Mouse (Mus musculus): ENCODE data around the gene CK137956. TPM values are rescaled to one million over a fixed set of nuclear protein-coding genes. Genes with fewer than 3 reads are reported as not detected.

The CK137956 gene
- polyA plus RNA-seq, 1 experiment = not detected

- H3K4me2 ChIP-seq (ENCODE audit: low read depth) = no peak overlapping the region
- no peak overlapping the region for H3ac ChIP-seq (ENCODE audit: control insufficient read depth, insufficient read length)
- H3K27me3 ChIP-seq (ENCODE audit: control insufficient read depth, insufficient read depth, insufficient read length) = no peaks in the 10 kb centered on the region
- H3K36me3 ChIP-seq (ENCODE audit: control insufficient read depth, insufficient read depth) = no peaks in the 10 kb centered on the region
- TF ChIP-seq TCF12 (IDR thresholded peaks at IDR 0.05; ENCODE audit: insufficient read depth, poor library complexity, severe bottlenecking) = no peak
- H3K4me3 ChIP-seq = no peak overlapping the region
- no peaks in the 10 kb centered on the region for H3K79me2 ChIP-seq (ENCODE audit: control insufficient read depth, insufficient read depth)
Observed at GRCm38 (mm10) chr4:127903954-127904353, 66.8 kb downstream of the CK137956 start.

- Histone ChIP-seq H3K4me2 (ENCODE audit: low read depth) (no peak overlapping the region), H3K79me2 (ENCODE audit: control insufficient read depth, insufficient read depth) (no peaks in the 10 kb centered on the region), H3K27me3 (ENCODE audit: control insufficient read depth, insufficient read depth, insufficient read length) (no peaks in the 10 kb centered on the region), H3ac (ENCODE audit: control insufficient read depth, insufficient read length) (no peak overlapping the region), H3K36me3 (ENCODE audit: control insufficient read depth, insufficient read depth) (no peaks in the 10 kb centered on the region), H3K4me3 (no peak overlapping the region)
- TF ChIP-seq SRF (IDR thresholded peaks at IDR 0.05; ENCODE audit: control insufficient read depth, insufficient read length, low read depth) = no peak
- TF ChIP-seq E2F4 (IDR thresholded peaks at IDR 0.05; ENCODE audit: insufficient read depth) = no peak
- no peak for TF ChIP-seq TCF12 (IDR thresholded peaks at IDR 0.05; ENCODE audit: insufficient read depth, poor library complexity, severe bottlenecking)
- TF ChIP-seq POLR2A (IDR thresholded peaks at IDR 0.05; ENCODE audit: insufficient read length, low read depth) = no peak
- TF ChIP-seq CEBPB (IDR thresholded peaks at IDR 0.05; ENCODE audit: insufficient read depth, poor library complexity, severe bottlenecking) = no peak
- no peak for TF ChIP-seq REST (IDR thresholded peaks at IDR 0.05; ENCODE audit: insufficient read depth, insufficient read length)
- no peak for TF ChIP-seq MYOD1 (IDR thresholded peaks at IDR 0.05; ENCODE audit: control insufficient read depth in 1 of 3, insufficient read length in 2 of 3, low read depth in 2 of 3)
- TF ChIP-seq MYOG (IDR thresholded peaks at IDR 0.05; ENCODE audit: control insufficient read depth in 1 of 3, insufficient read depth in 1 of 3, insufficient read length in 2 of 3, low read depth in 2 of 3) = no peak
- no peak for TF ChIP-seq POLR2AphosphoS2 (IDR thresholded peaks at IDR 0.05; ENCODE audit: insufficient read length, low read depth)
- TF ChIP-seq TCF3 (IDR thresholded peaks at IDR 0.05; ENCODE audit: insufficient read length, low read depth) = no peak
- TF ChIP-seq MAX (IDR thresholded peaks at IDR 0.05; ENCODE audit: low read depth) = no peak
- TF ChIP-seq USF1 (IDR thresholded peaks at IDR 0.05; ENCODE audit: low read depth) = no peak
Observed at GRCm38 (mm10) chr4:127900893-127901456, 69.8 kb downstream of the CK137956 start.

- H3K4me2 ChIP-seq (ENCODE audit: low read depth) = no peak overlapping the region
- TF ChIP-seq SRF (IDR thresholded peaks at IDR 0.05; ENCODE audit: control insufficient read depth, insufficient read length, low read depth) (no peak), CEBPB (IDR thresholded peaks at IDR 0.05; ENCODE audit: insufficient read depth, poor library complexity, severe bottlenecking) (no peak), POLR2AphosphoS2 (IDR thresholded peaks at IDR 0.05; ENCODE audit: insufficient read length, low read depth) (no peak), REST (IDR thresholded peaks at IDR 0.05; ENCODE audit: insufficient read depth, insufficient read length) (no peak), E2F4 (IDR thresholded peaks at IDR 0.05; ENCODE audit: insufficient read depth) (no peak), USF1 (IDR thresholded peaks at IDR 0.05; ENCODE audit: low read depth) (no peak), MAX (IDR thresholded peaks at IDR 0.05; ENCODE audit: low read depth) (no peak), MYOD1 (IDR thresholded peaks at IDR 0.05; ENCODE audit: control insufficient read depth in 1 of 3, insufficient read length in 2 of 3, low read depth in 2 of 3) (no peak), TCF3 (IDR thresholded peaks at IDR 0.05; ENCODE audit: insufficient read length, low read depth) (no peak), MYOG (IDR thresholded peaks at IDR 0.05; ENCODE audit: control insufficient read depth in 1 of 3, insufficient read depth in 1 of 3, insufficient read length in 2 of 3, low read depth in 2 of 3) (no peak), POLR2A (IDR thresholded peaks at IDR 0.05; ENCODE audit: insufficient read length, low read depth) (no peak), TCF12 (IDR thresholded peaks at IDR 0.05; ENCODE audit: insufficient read depth, poor library complexity, severe bottlenecking) (no peak)
- no peak overlapping the region for H3K4me3 ChIP-seq
- H3ac ChIP-seq (ENCODE audit: control insufficient read depth, insufficient read length) = no peak overlapping the region
- H3K36me3 ChIP-seq (ENCODE audit: control insufficient read depth, insufficient read depth) = no peaks in the 10 kb centered on the region
- no peaks in the 10 kb centered on the region for H3K27me3 ChIP-seq (ENCODE audit: control insufficient read depth, insufficient read depth, insufficient read length)
- no peaks in the 10 kb centered on the region for H3K79me2 ChIP-seq (ENCODE audit: control insufficient read depth, insufficient read depth)
Observed at GRCm38 (mm10) chr4:127889071-127889470, 81.7 kb downstream of the CK137956 start.

- no peak overlapping the region for H3K4me3 ChIP-seq
- no peaks in the 10 kb centered on the region for H3K27me3 ChIP-seq (ENCODE audit: control insufficient read depth, insufficient read depth, insufficient read length)
- no peaks in the 10 kb centered on the region for H3K79me2 ChIP-seq (ENCODE audit: control insufficient read depth, insufficient read depth)
- no peak overlapping the region for H3K4me2 ChIP-seq (ENCODE audit: low read depth)
- no peaks in the 10 kb centered on the region for H3K36me3 ChIP-seq (ENCODE audit: control insufficient read depth, insufficient read depth)
- TF ChIP-seq MYOG (IDR thresholded peaks at IDR 0.05; ENCODE audit: control insufficient read depth in 1 of 3, insufficient read depth in 1 of 3, insufficient read length in 2 of 3, low read depth in 2 of 3) (no peak), REST (IDR thresholded peaks at IDR 0.05; ENCODE audit: insufficient read depth, insufficient read length) (no peak), MAX (IDR thresholded peaks at IDR 0.05; ENCODE audit: low read depth) (no peak), CEBPB (IDR thresholded peaks at IDR 0.05; ENCODE audit: insufficient read depth, poor library complexity, severe bottlenecking) (no peak)
- no peak overlapping the region for H3ac ChIP-seq (ENCODE audit: control insufficient read depth, insufficient read length)
Observed at GRCm38 (mm10) chr4:127878966-127879365, 91.8 kb downstream of the CK137956 start.

Other genes with a start within 250 kb of the CK137956 start
- not detected for gene Csmd2, start 16.9 kb upstream of the CK137956 start, polyA plus RNA-seq (2012; fragmentation: generic; extraction: Trizol)

Measured in myocyte (in vitro differentiated cells).